In the genomic region with DNA sequence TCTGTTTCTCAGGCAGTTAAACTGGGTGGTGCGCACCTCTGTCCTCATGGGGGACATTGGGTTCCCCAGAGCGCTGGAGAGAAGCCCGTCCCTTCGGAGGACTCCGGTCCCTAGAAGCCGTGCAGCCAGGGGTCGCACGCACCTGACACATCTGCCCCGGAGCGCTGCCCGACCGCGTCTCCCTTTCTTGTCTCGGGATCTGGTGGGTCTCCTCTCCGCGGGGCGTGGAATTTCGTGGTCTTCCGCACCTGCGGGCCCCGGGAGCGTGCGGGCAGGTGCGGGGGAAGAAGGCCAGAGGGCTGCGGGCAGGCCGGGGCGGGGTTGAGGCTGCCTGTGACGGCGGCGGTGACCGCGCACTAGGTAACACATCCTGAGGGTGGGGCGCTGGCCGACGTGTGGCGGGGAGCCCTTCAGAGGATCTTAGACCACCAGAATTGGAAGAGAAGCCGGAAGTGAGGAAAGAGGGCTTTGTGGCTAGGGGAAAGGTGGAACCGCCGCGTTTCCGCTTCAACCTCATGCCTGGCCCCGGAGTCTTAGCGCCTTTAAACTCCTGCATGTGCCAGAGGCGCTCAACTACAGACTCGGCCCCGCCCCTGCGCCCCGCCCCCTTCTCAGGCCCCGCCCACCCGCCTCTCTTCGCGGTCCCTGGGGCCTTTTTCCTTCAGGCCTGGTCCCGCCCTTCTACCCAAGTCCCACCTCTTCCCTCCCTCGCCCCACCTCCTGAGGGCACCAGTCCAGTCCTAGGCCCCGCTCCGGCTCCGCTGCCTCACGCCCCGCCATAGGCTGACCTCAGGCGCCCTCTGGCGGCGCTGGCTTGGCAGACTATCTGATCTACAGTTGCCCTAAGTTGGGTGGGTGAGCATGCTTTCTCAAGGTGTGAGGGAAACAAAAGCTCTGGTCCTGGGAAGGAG, we compare ENCODE assay signal across 8 mouse cellular contexts. TPM values are rescaled to one million over a fixed set of nuclear protein-coding genes. Genes with fewer than 3 reads are reported as not detected.
DNase-seq lines count a peak whose midpoint lies in the region; ATAC-seq and TF ChIP-seq lines count a peak whose summit lies in the region.

A gene (minus strand): TSS at position 332 of the 911 bp plus-strand sequence.

- DNase-seq in MEL (ENCODE audit: low read depth, low spot score), result peak; percentile 96
- peak; percentile 97 to 98 for DNase-seq in cerebellum, adult 18-20 months
- peak; percentile 87 for DNase-seq in heart, postnatal 25 days (ENCODE audit: low spot score)
- DNase-seq in layer of hippocampus, adult 11-12 months (ENCODE audit: low spot score), result peak; percentile 92
- peak; percentile 97 for DNase-seq in liver, postnatal 0 days

- TF ChIP-seq EP300 in MEL (IDR thresholded peaks at IDR 0.05; ENCODE audit: low read depth in 1 of 2, low read length in 2 of 2), result no peak; a peak in 1 of 4 replicates
- no peak for TF ChIP-seq EP300 in liver, postnatal 0 days (IDR thresholded peaks at IDR 0.05; ENCODE audit: low read depth)

- intact Hi-C loops in heart, postnatal 25 days (cut with DNase I), result no loop called here

- H3K36me3 ChIP-seq in MEL (ENCODE audit: control insufficient read depth in 1 of 2, insufficient read depth in 2 of 2, low read length in 2 of 2), result peaks cover 0 to 13% of the 10 kb centered on the region in 2 experiments; a peak in 2 of 4 replicates
- no peaks in the 10 kb centered on the region for H3K36me3 ChIP-seq in forebrain, embryonic 15.5 days
- H3K36me3 ChIP-seq in liver, postnatal 0 days (replicated peaks; ENCODE audit: insufficient read depth, low read length), result no peaks in the 10 kb centered on the region
- no peaks in the 10 kb centered on the region for H3K36me3 ChIP-seq in neural tube, embryonic 14.5 days (ENCODE audit: control insufficient read depth, insufficient read depth, low read length)
- H3K36me3 ChIP-seq in testis, adult 2 months (ENCODE audit: control insufficient read depth, insufficient read depth, low read length), result no peaks in the 10 kb centered on the region

- H3K79me2 ChIP-seq in MEL (ENCODE audit: control insufficient read depth, insufficient read depth, low read length, poor library complexity), result no peaks in the 10 kb centered on the region

- peak; percentile 93 for ATAC-seq in forebrain, embryonic 15.5 days (replicated peaks)
- ATAC-seq in liver, postnatal 0 days, result peak; percentile 99
- peak; percentile 92 for ATAC-seq in neural tube, embryonic 14.5 days (ENCODE audit: low read depth)

- H3K9ac ChIP-seq in MEL (ENCODE audit: control insufficient read depth, low read depth, low read length, poor library complexity, severe bottlenecking), result peak within 1 kb of the TSS; percentile 81
- peak within 1 kb of the TSS; percentile 62 for H3K9ac ChIP-seq in forebrain, embryonic 15.5 days (replicated peaks)
- peak within 1 kb of the TSS; percentile 68 for H3K9ac ChIP-seq in liver, postnatal 0 days (replicated peaks)
- H3K9ac ChIP-seq in neural tube, embryonic 14.5 days (replicated peaks; ENCODE audit: low read depth, low read length), result peak within 1 kb of the TSS; percentile 69

- peak within 1 kb of the TSS; percentile 22; the same call in 1 of the 2 replicates for H3K27ac ChIP-seq in MEL (ENCODE audit: control insufficient read depth, low read depth, low read length)
- peak within 1 kb of the TSS; percentile 37 for H3K27ac ChIP-seq in forebrain, embryonic 15.5 days (replicated peaks)
- 0 out of 2 replicates have a peak within 1 kb of the TSS, but pooled peaks have one; percentile 31 for H3K27ac ChIP-seq in liver, postnatal 0 days (ENCODE audit: low read depth)
- H3K27ac ChIP-seq in neural tube, embryonic 14.5 days (ENCODE audit: low read depth, low read length), result peak within 1 kb of the TSS; percentile 39; the same call in 1 of the 2 replicates
- peak within 1 kb of the TSS; percentile 80 for H3K27ac ChIP-seq in testis, adult 2 months (ENCODE audit: control insufficient read depth, insufficient read depth, low read depth, low read length)

- no peaks in the 10 kb centered on the region for H3K27me3 ChIP-seq in MEL (ENCODE audit: control insufficient read depth in 1 of 2, insufficient read depth in 2 of 2, low read length in 2 of 2)
- no peaks in the 10 kb centered on the region for H3K27me3 ChIP-seq in forebrain, embryonic 15.5 days
- no peaks in the 10 kb centered on the region for H3K27me3 ChIP-seq in liver, postnatal 0 days (ENCODE audit: insufficient read depth, low read length)
- no peaks in the 10 kb centered on the region for H3K27me3 ChIP-seq in neural tube, embryonic 14.5 days (ENCODE audit: control insufficient read depth, insufficient read depth, low read length)
- no peaks in the 10 kb centered on the region for H3K27me3 ChIP-seq in testis, adult 2 months (ENCODE audit: control insufficient read depth, insufficient read depth, low read length)

- peak; percentile 51 for TF ChIP-seq RAD21 in MEL (IDR thresholded peaks at IDR 0.05; ENCODE audit: low read depth, low read length)

- H3K4me3 ChIP-seq in MEL (ENCODE audit: control insufficient read depth in 1 of 2, insufficient read depth in 1 of 2, low read depth in 2 of 2, low read length in 2 of 2), result peak within 1 kb of the TSS; percentile 61 to 94
- peak within 1 kb of the TSS; percentile 61 for H3K4me3 ChIP-seq in forebrain, embryonic 15.5 days
- peak within 1 kb of the TSS; percentile 46 for H3K4me3 ChIP-seq in liver, postnatal 0 days (ENCODE audit: low read depth, low read length)
- peak within 1 kb of the TSS; percentile 63 for H3K4me3 ChIP-seq in neural tube, embryonic 14.5 days (ENCODE audit: low read depth, low read length)
- H3K4me3 ChIP-seq in testis, adult 2 months (ENCODE audit: control insufficient read depth, low read depth, low read length), result peak within 1 kb of the TSS; percentile 97

- H3K9me3 ChIP-seq in MEL (replicated peaks; ENCODE audit: insufficient read depth, low read length), result no peaks in the 10 kb centered on the region
- H3K9me3 ChIP-seq in forebrain, embryonic 15.5 days, result no peaks in the 10 kb centered on the region
- no peaks in the 10 kb centered on the region for H3K9me3 ChIP-seq in liver, postnatal 0 days (ENCODE audit: low read length)
- no peaks in the 10 kb centered on the region for H3K9me3 ChIP-seq in neural tube, embryonic 14.5 days (ENCODE audit: control insufficient read depth, low read length)

- H3K4me1 ChIP-seq in MEL (ENCODE audit: control insufficient read depth in 1 of 2, insufficient read depth in 2 of 2, low read length in 2 of 2), result peaks cover 5 to 8% of the 10 kb centered on the region in 2 experiments; a peak in 3 of 4 replicates
- H3K4me1 ChIP-seq in forebrain, embryonic 15.5 days, result peaks cover 8% of the 10 kb centered on the region
- H3K4me1 ChIP-seq in liver, postnatal 0 days (ENCODE audit: insufficient read depth), result peaks cover 6% of the 10 kb centered on the region
- no peaks in the 10 kb centered on the region for H3K4me1 ChIP-seq in neural tube, embryonic 14.5 days (ENCODE audit: control insufficient read depth, insufficient read depth, low read length)
- peaks cover 5% of the 10 kb centered on the region for H3K4me1 ChIP-seq in testis, adult 2 months (ENCODE audit: control insufficient read depth, insufficient read depth, low read length)

- peak; percentile 62 to 77; a peak in 3 of 4 replicates for TF ChIP-seq POLR2A in MEL (IDR thresholded peaks at IDR 0.05; ENCODE audit: control insufficient read depth in 1 of 2, insufficient read depth in 1 of 2, low read depth in 1 of 2, low read length in 2 of 2, poor library complexity in 1 of 2)
- TF ChIP-seq POLR2A in testis, adult 2 months (IDR thresholded peaks at IDR 0.05; ENCODE audit: control insufficient read depth, low read depth, low read length), result peak; percentile 67

- peak within 1 kb of the TSS; percentile 99 for H3K4me2 ChIP-seq in forebrain, embryonic 15.5 days (replicated peaks)
- peak within 1 kb of the TSS; percentile 82 for H3K4me2 ChIP-seq in liver, postnatal 0 days (ENCODE audit: low read depth, low read length)
- H3K4me2 ChIP-seq in neural tube, embryonic 14.5 days (ENCODE audit: low read depth, low read length), result peak within 1 kb of the TSS; percentile 96

- WGBS in forebrain, embryonic 15.5 days, result under 1% methylated on average over 55 of the region's 62 CpGs
- 2% methylated on average over 57 of the region's 62 CpGs for WGBS in liver, postnatal 0 days (ENCODE audit: insufficient replicate concordance)
- under 1% methylated on average over 61 of the region's 62 CpGs for WGBS in neural tube, embryonic 14.5 days

- peak; percentile 50 to 93 (median 92) for TF ChIP-seq CTCF in MEL (IDR thresholded peaks at IDR 0.05 in 2 of 3, conservative IDR thresholded peaks at IDR 0.05 in 1 of 3; ENCODE audit: control insufficient read depth in 1 of 3, insufficient read depth in 1 of 3, low read depth in 2 of 3, low read length in 3 of 3, poor library complexity in 1 of 3, severe bottlenecking in 1 of 3)
- peak; percentile 95 for TF ChIP-seq CTCF in liver, postnatal 0 days (IDR thresholded peaks at IDR 0.05; ENCODE audit: low read depth)
- peak; percentile 64; the same call in 1 of the 2 replicates for TF ChIP-seq CTCF in testis, adult 2 months (IDR thresholded peaks at IDR 0.05; ENCODE audit: control insufficient read depth, insufficient read depth, insufficient replicate concordance, low read depth, low read length)

TF ChIP-seq in MEL, 35 proteins besides CTCF, POLR2A, EP300 and RAD21 (continues in another document):
- TF ChIP-seq GATA1 (IDR thresholded peaks at IDR 0.05; ENCODE audit: low read depth, low read length) (peak; percentile 57; the same call in 1 of the 2 replicates), RCOR1 (IDR thresholded peaks at IDR 0.05; ENCODE audit: low read depth, low read length) (no peak), TBP (IDR thresholded peaks at IDR 0.05; ENCODE audit: low read depth, low read length) (0 out of 2 replicates have a peak, but pooled peaks have one; percentile 44), MYB (IDR thresholded peaks at IDR 0.05; ENCODE audit: low read depth, low read length) (no peak), TAL1 (IDR thresholded peaks at IDR 0.05; ENCODE audit: low read length) (no peak), ZC3H11A (IDR thresholded peaks at IDR 0.05; ENCODE audit: low read depth, low read length) (peak; percentile 45), TCF12 (IDR thresholded peaks at IDR 0.05; ENCODE audit: low read depth, low read length) (0 out of 2 replicates have a peak, but pooled peaks have one; percentile 19), MXI1 (IDR thresholded peaks at IDR 0.05; ENCODE audit: low read depth, low read length) (0 out of 2 replicates have a peak, but pooled peaks have one; percentile 20), SMC3 (IDR thresholded peaks at IDR 0.05; ENCODE audit: low read depth, low read length) (peak; percentile 63)

RNA-seq across cellular contexts. Expression of the gene that starts here (rescaled TPM):
- 0.65 and 0.89 TPM in 2 replicates for total RNA-seq in MEL (2012; rRNA removed)
- 1 to 10 TPM in 1 of 2 experiments, not detected in 1; 1.5 TPM for polyA plus RNA-seq in MEL (2012; ENCODE audit: insufficient read depth in 1 of 2, insufficient read length in 2 of 2, low read depth in 1 of 2, low replicate concordance in 2 of 2, missing spikeins in 1 of 2)
- 0.95 and 1.3 TPM in 2 replicates for polyA plus RNA-seq in forebrain, embryonic 15.5 days (2015; fragmentation: Nextera tagmentation; extraction: Ambion mirVana)
- total RNA-seq in heart, postnatal 25 days (2021), result under 1 TPM; 0.28 to 0.36 TPM
- 0.43 TPM in 2 replicates for polyA plus RNA-seq in liver, postnatal 0 days (2015; fragmentation: Nextera tagmentation; extraction: Ambion mirVana)
- 3.1 and 3.7 TPM in 2 replicates for polyA plus RNA-seq in neural tube, embryonic 14.5 days (2014; fragmentation: Nextera tagmentation; extraction: Ambion mirVana)
- polyA plus RNA-seq in testis, adult 2 months (2012; rRNA removed), result 203 and 232 TPM in 2 replicates

Comparison
In these comparisons a context has a peak if more than half of its experiments do, and no peak if none do; other contexts are left out.
1. Peak in every context shown above with its lines: DNase-seq, ATAC-seq, H3K4me3 ChIP-seq and H3K27ac ChIP-seq.
2. RNA of the gene that starts here (polyA plus RNA-seq): 203 to 232 TPM in testis, adult 2 months; 3.1 to 3.7 TPM in neural tube, embryonic 14.5 days, 1.5 TPM in MEL, 0.95 to 1.3 TPM in forebrain, embryonic 15.5 days and 0.43 TPM in liver, postnatal 0 days; every median in the first group is over 10 times any median in the second.
3. Peak in DNase-seq in heart, postnatal 25 days; RNA of the gene not detected or under 1 TPM.
4. Peak in DNase-seq, ATAC-seq, H3K4me3 ChIP-seq, H3K27ac ChIP-seq, H3K9ac ChIP-seq and H3K4me2 ChIP-seq in liver, postnatal 0 days; RNA of the gene not detected or under 1 TPM.
5. H3K27ac ChIP-seq: peak in every context shown above with its lines; median percentile 80 in testis, adult 2 months; 39 in neural tube, embryonic 14.5 days; 37 in forebrain, embryonic 15.5 days; 31 in liver, postnatal 0 days; 22 in MEL.
6. H3K4me3 ChIP-seq: peak in every context shown above with its lines; median percentile 97 in testis, adult 2 months; 78 in MEL; 63 in neural tube, embryonic 14.5 days; 61 in forebrain, embryonic 15.5 days; 46 in liver, postnatal 0 days.